In the genomic region with DNA sequence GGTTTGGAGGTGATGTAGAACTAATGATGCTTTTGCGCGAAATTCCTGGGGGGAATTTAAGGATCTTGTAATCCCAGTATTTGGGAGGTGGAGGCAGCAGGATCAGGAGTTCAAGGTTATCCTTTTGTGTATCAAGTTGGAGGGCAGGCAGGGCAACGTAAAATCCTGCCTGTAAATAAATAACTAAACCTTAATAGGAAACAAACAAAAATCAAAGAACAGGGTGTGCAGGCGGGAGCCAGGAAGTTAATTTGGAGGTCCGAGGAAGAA, we compare ENCODE assay signal across 9 mouse cellular contexts. TPM values are rescaled to one million over a fixed set of nuclear protein-coding genes. Genes with fewer than 3 reads are reported as not detected.
DNase-seq lines count a peak whose midpoint lies in the region; TF ChIP-seq lines count a peak whose summit lies in the region.
"Had no signal": no experiment of that assay in that cellular context is flagged by ENCODE, and none has a peak within 500 bp of the region (broad histone marks: within the 10 kb centered on the region; RNA-seq: fewer than 3 reads in every experiment).

No protein-coding gene starts in this region.

- peak overlapping the region; percentile 77 for H3K9ac ChIP-seq in MEL (ENCODE audit: control insufficient read depth, low read depth, low read length, poor library complexity, severe bottlenecking)

- TF ChIP-seq EP300 in MEL (IDR thresholded peaks at IDR 0.05; ENCODE audit: low read depth in 1 of 2, low read length in 2 of 2) = no peak

- no peak for TF ChIP-seq CTCF in kidney, adult 2 months (conservative IDR thresholded peaks at IDR 0.05; ENCODE audit: insufficient read depth, insufficient read length, low read depth, low read length)
- TF ChIP-seq CTCF in MEL (IDR thresholded peaks at IDR 0.05 in 2 of 3, conservative IDR thresholded peaks at IDR 0.05 in 1 of 3; ENCODE audit: control insufficient read depth in 1 of 3, insufficient read depth in 1 of 3, low read depth in 2 of 3, low read length in 3 of 3, poor library complexity in 1 of 3, severe bottlenecking in 1 of 3) = no peak

- H3K27me3 ChIP-seq in kidney, adult 2 months (replicated peaks; ENCODE audit: control insufficient read depth, insufficient read depth, low read length) = no peaks in the 10 kb centered on the region
- H3K27me3 ChIP-seq in MEL (ENCODE audit: control insufficient read depth in 1 of 2, insufficient read depth in 2 of 2, low read length in 2 of 2) = no peaks in the 10 kb centered on the region
- H3K27me3 ChIP-seq in hindbrain, embryonic 10.5 days (ENCODE audit: insufficient read depth, poor library complexity, severe bottlenecking) = peaks cover 5% of the 10 kb centered on the region; the same call in 1 of the 2 replicates
- no peaks in the 10 kb centered on the region for H3K27me3 ChIP-seq in midbrain, embryonic 10.5 days (ENCODE audit: low read depth, poor library complexity, severe bottlenecking)
- H3K27me3 ChIP-seq: Patski had no signal

- H3K27ac ChIP-seq in kidney, adult 2 months (ENCODE audit: insufficient read depth, low read depth, low read length) = peak overlapping the region; percentile 73
- peak overlapping the region; percentile 35 for H3K27ac ChIP-seq in MEL (ENCODE audit: control insufficient read depth, low read depth, low read length)
- H3K27ac ChIP-seq in hindbrain, embryonic 10.5 days = peak overlapping the region; percentile 67
- H3K27ac ChIP-seq in midbrain, embryonic 10.5 days (replicated peaks) = peak overlapping the region; percentile 75

- no peaks in the 10 kb centered on the region for H3K9me3 ChIP-seq in MEL (replicated peaks; ENCODE audit: insufficient read depth, low read length)
- H3K9me3 ChIP-seq in hindbrain, embryonic 10.5 days = no peaks in the 10 kb centered on the region
- H3K9me3 ChIP-seq in midbrain, embryonic 10.5 days (replicated peaks) = no peaks in the 10 kb centered on the region

- peaks cover 12% of the 10 kb centered on the region; the same call in 1 of the 2 replicates for H3K4me1 ChIP-seq in kidney, adult 2 months (ENCODE audit: control insufficient read depth, insufficient read depth, low read length)
- peaks cover 2 to 20% of the 10 kb centered on the region in 2 experiments; a peak in 3 of 4 replicates for H3K4me1 ChIP-seq in MEL (ENCODE audit: control insufficient read depth in 1 of 2, insufficient read depth in 2 of 2, low read length in 2 of 2)
- peaks cover 13% of the 10 kb centered on the region; the same call in 1 of the 2 replicates for H3K4me1 ChIP-seq in hindbrain, embryonic 10.5 days (replicated peaks)
- H3K4me1 ChIP-seq in midbrain, embryonic 10.5 days = peaks cover 15% of the 10 kb centered on the region

- DNase-seq in kidney, adult 2 months = no peak
- no peak for DNase-seq in kidney, adult 11 months
- DNase-seq in MEL (ENCODE audit: low read depth, low spot score) (no peak), MN1 (ENCODE audit: low spot score) (no peak)
- no peak for DNase-seq in hindbrain, embryonic 10.5 days (ENCODE audit: low spot score)
- DNase-seq in midbrain, embryonic 10.5 days (ENCODE audit: low spot score) = no peak
- DNase-seq in cerebellum, adult 8-10 months = no peak
- DNase-seq in layer of hippocampus, postnatal 25 days (ENCODE audit: extremely low spot score in 1 of 2, low spot score in 1 of 2) = no peak

- WGBS in kidney, adult 2 months = 8% methylated on average over 5 of the region's 5 CpGs
- WGBS in hindbrain, embryonic 10.5 days = 22% methylated on average over 5 of the region's 5 CpGs
- 24% methylated on average over 5 of the region's 5 CpGs for WGBS in midbrain, embryonic 10.5 days

- no peak for TF ChIP-seq POLR2A in kidney, adult 2 months (IDR thresholded peaks at IDR 0.05; ENCODE audit: low read depth, low read length)
- no peak for TF ChIP-seq POLR2A in MEL (IDR thresholded peaks at IDR 0.05; ENCODE audit: control insufficient read depth in 1 of 2, insufficient read depth in 1 of 2, low read depth in 1 of 2, low read length in 2 of 2, poor library complexity in 1 of 2)

- H3K79me2 ChIP-seq in MEL (ENCODE audit: control insufficient read depth, insufficient read depth, low read length, poor library complexity) = no peaks in the 10 kb centered on the region; the same call in 1 of the 2 replicates

- TF ChIP-seq RAD21 in MEL (IDR thresholded peaks at IDR 0.05; ENCODE audit: low read depth, low read length) = no peak

- no peaks in the 10 kb centered on the region for H3K36me3 ChIP-seq in kidney, adult 2 months (ENCODE audit: control insufficient read depth, insufficient read depth, low read length)
- peaks cover 0 to 4% of the 10 kb centered on the region in 2 experiments; a peak in 2 of 4 replicates for H3K36me3 ChIP-seq in MEL (ENCODE audit: control insufficient read depth in 1 of 2, insufficient read depth in 2 of 2, low read length in 2 of 2)
- peaks cover 29% of the 10 kb centered on the region for H3K36me3 ChIP-seq in hindbrain, embryonic 10.5 days
- peaks cover 13% of the 10 kb centered on the region for H3K36me3 ChIP-seq in midbrain, embryonic 10.5 days

- H3K4me3 ChIP-seq in kidney, adult 2 months (ENCODE audit: insufficient read depth, low read depth, low read length) = peak overlapping the region; percentile 60
- peak overlapping the region; percentile 84 to 96 for H3K4me3 ChIP-seq in MEL (ENCODE audit: control insufficient read depth in 1 of 2, insufficient read depth in 1 of 2, low read depth in 2 of 2, low read length in 2 of 2)
- H3K4me3 ChIP-seq in hindbrain, embryonic 10.5 days = peak overlapping the region; percentile 59
- H3K4me3 ChIP-seq in midbrain, embryonic 10.5 days = peak overlapping the region; percentile 72

TF ChIP-seq in MEL, 35 proteins besides CTCF, POLR2A, EP300 and RAD21:
- TF ChIP-seq MAZ (IDR thresholded peaks at IDR 0.05; ENCODE audit: low read depth, low read length) (no peak), GATA1 (IDR thresholded peaks at IDR 0.05; ENCODE audit: low read depth, low read length) (no peak), POLR2AphosphoS5 (IDR thresholded peaks at IDR 0.05; ENCODE audit: borderline replicate concordance, low read depth, low read length) (no peak), MEF2A (IDR thresholded peaks at IDR 0.05; ENCODE audit: extremely low read depth, insufficient replicate concordance, low read depth, low read length, poor library complexity, severe bottlenecking) (no peak), UBTF (IDR thresholded peaks at IDR 0.05; ENCODE audit: borderline replicate concordance, insufficient read depth, low read depth, low read length) (no peak), E2F4 (IDR thresholded peaks at IDR 0.05; ENCODE audit: borderline replicate concordance, low read depth, low read length) (no peak), JUND (IDR thresholded peaks at IDR 0.05; ENCODE audit: low read depth, low read length) (no peak), ZKSCAN1 (IDR thresholded peaks at IDR 0.05; ENCODE audit: low read depth, low read length) (no peak), ETS1 (IDR thresholded peaks at IDR 0.05; ENCODE audit: low read depth, low read length) (no peak)
TF ChIP-seq in MEL: peak in this region for 0.

RNA-seq across cellular contexts. Expression of a gene that starts 0.4 kb away (rescaled TPM):
- 114 and 134 TPM in 2 replicates for polyA plus RNA-seq in kidney, adult 2 months (2012; rRNA removed)
- total RNA-seq in MEL (2012; rRNA removed) = 12.4 and 14.8 TPM in 2 replicates
- 10 to 100 TPM in 1 of 2 experiments, not detected in 1; 32.8 TPM for polyA plus RNA-seq in MEL (2012; ENCODE audit: insufficient read depth in 1 of 2, insufficient read length in 2 of 2, low read depth in 1 of 2, low replicate concordance in 2 of 2, missing spikeins in 1 of 2)
- 26.3 and 29.6 TPM in 2 replicates for polyA plus RNA-seq in hindbrain, embryonic 10.5 days (2016; fragmentation: Nextera tagmentation; extraction: Ambion mirVana)
- polyA plus RNA-seq in midbrain, embryonic 10.5 days (2016; fragmentation: Nextera tagmentation; extraction: Ambion mirVana) = 22.8 and 24.9 TPM in 2 replicates
- total RNA-seq in layer of hippocampus, postnatal 25 days (2021) = 10 to 100 TPM; 48.7 to 54.5 TPM

RNA-seq across cellular contexts. Expression of a gene that starts 4.0 kb away (rescaled TPM):
- polyA plus RNA-seq in kidney, adult 2 months (2012; rRNA removed) = 31.4 and 49.7 TPM in 2 replicates
- not detected in 2 replicates for total RNA-seq in MEL (2012; rRNA removed)
- polyA plus RNA-seq in MEL (2012; ENCODE audit: insufficient read depth in 1 of 2, insufficient read length in 2 of 2, low read depth in 1 of 2, low replicate concordance in 2 of 2, missing spikeins in 1 of 2) = not detected
- not detected in 2 replicates for polyA plus RNA-seq in hindbrain, embryonic 10.5 days (2016; fragmentation: Nextera tagmentation; extraction: Ambion mirVana)
- not detected in 2 replicates for polyA plus RNA-seq in midbrain, embryonic 10.5 days (2016; fragmentation: Nextera tagmentation; extraction: Ambion mirVana)
- under 1 TPM in 1 of 2 experiments, not detected in 1; 0.39 TPM for total RNA-seq in layer of hippocampus, postnatal 25 days (2021)
- polyA plus RNA-seq: Patski had no signal

RNA-seq across cellular contexts. Expression of a gene that starts 6.8 kb away (rescaled TPM):
- 9.6 and 10.6 TPM in 2 replicates for polyA plus RNA-seq in kidney, adult 2 months (2012; rRNA removed)
- 0.46 TPM in 2 replicates for total RNA-seq in MEL (2012; rRNA removed)
- 1 to 10 TPM in 1 of 2 experiments, not detected in 1; 1.6 TPM for polyA plus RNA-seq in MEL (2012; ENCODE audit: insufficient read depth in 1 of 2, insufficient read length in 2 of 2, low read depth in 1 of 2, low replicate concordance in 2 of 2, missing spikeins in 1 of 2)
- 0.87 and 1.8 TPM in 2 replicates for polyA plus RNA-seq in hindbrain, embryonic 10.5 days (2016; fragmentation: Nextera tagmentation; extraction: Ambion mirVana)
- polyA plus RNA-seq in midbrain, embryonic 10.5 days (2016; fragmentation: Nextera tagmentation; extraction: Ambion mirVana) = 0.43 and 1.1 TPM in 2 replicates
- total RNA-seq in layer of hippocampus, postnatal 25 days (2021) = 1 to 10 TPM; 2.0 to 2.3 TPM

RNA-seq across cellular contexts. Expression of a gene that starts 39.1 kb away (rescaled TPM):
- polyA plus RNA-seq in kidney, adult 2 months (2012; rRNA removed) = 675 and 763 TPM in 2 replicates
- total RNA-seq in MEL (2012; rRNA removed) = 21.4 and 27.0 TPM in 2 replicates
- polyA plus RNA-seq in MEL (2012; ENCODE audit: insufficient read depth in 1 of 2, insufficient read length in 2 of 2, low read depth in 1 of 2, low replicate concordance in 2 of 2, missing spikeins in 1 of 2) = 10 to 100 TPM in 1 of 2 experiments, not detected in 1; 33.1 TPM
- 45.3 and 49.4 TPM in 2 replicates for polyA plus RNA-seq in hindbrain, embryonic 10.5 days (2016; fragmentation: Nextera tagmentation; extraction: Ambion mirVana)
- 45.2 and 48.2 TPM in 2 replicates for polyA plus RNA-seq in midbrain, embryonic 10.5 days (2016; fragmentation: Nextera tagmentation; extraction: Ambion mirVana)
- total RNA-seq in layer of hippocampus, postnatal 25 days (2021) = 10 to 100 TPM; 40.1 to 45.5 TPM

RNA-seq across cellular contexts. Expression of a gene that starts 39.3 kb away (rescaled TPM):
- 64.9 and 70.1 TPM in 2 replicates for polyA plus RNA-seq in kidney, adult 2 months (2012; rRNA removed)
- total RNA-seq in MEL (2012; rRNA removed) = 106 and 109 TPM in 2 replicates
- polyA plus RNA-seq in MEL (2012; ENCODE audit: insufficient read depth in 1 of 2, insufficient read length in 2 of 2, low read depth in 1 of 2, low replicate concordance in 2 of 2, missing spikeins in 1 of 2) = 100 to 1,000 TPM in 1 of 2 experiments, not detected in 1; 134 TPM
- 75.6 and 76.4 TPM in 2 replicates for polyA plus RNA-seq in hindbrain, embryonic 10.5 days (2016; fragmentation: Nextera tagmentation; extraction: Ambion mirVana)
- 65.0 and 81.4 TPM in 2 replicates for polyA plus RNA-seq in midbrain, embryonic 10.5 days (2016; fragmentation: Nextera tagmentation; extraction: Ambion mirVana)
- total RNA-seq in layer of hippocampus, postnatal 25 days (2021) = 10 to 100 TPM; 26.4 to 30.5 TPM

Comparison
In these comparisons a context has a peak if more than half of its experiments do, and no peak if none do; other contexts are left out.
1. RNA of a gene that starts 4.0 kb away (polyA plus RNA-seq): 31.4 to 49.7 TPM in kidney, adult 2 months; not detected in hindbrain, embryonic 10.5 days, not detected in MEL and not detected in midbrain, embryonic 10.5 days; every median in the first group is over 10 times any median in the second.
2. Peak in every context shown above with its lines, with median percentiles within 50 percentile points of each other: H3K27ac ChIP-seq and H3K4me3 ChIP-seq.